Mouse (Mus musculus): Measurements from ENCODE around the gene Etfa.
A peak's percentile ranks its signal among the peaks of the same experiment; 100 is the strongest.

The Etfa gene

DNA sequence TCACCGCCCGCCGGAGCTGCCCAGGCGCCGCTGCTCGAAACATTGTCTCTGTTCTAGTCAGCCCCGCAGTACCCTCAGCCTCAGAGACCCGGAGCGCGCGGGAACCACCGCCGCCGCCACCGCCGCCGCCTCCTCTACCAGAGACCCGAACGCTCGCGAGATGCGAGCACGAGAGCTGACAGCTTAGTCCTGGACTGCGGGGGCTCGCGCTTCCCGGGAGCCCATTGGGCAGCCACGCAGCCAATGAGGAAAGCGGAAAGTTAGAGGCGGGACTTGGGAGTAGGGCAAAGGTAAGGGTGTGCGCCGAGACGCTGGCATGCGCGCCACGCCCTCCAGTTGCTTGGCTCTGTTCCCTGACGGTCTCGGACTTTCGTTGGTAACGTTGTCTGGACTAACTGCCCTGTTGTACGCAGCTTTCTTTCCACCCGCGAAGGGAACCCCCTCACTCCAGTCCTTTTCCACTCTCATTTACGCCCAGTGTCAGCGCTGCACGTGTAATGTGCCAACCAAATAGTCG lies at the start of gene Etfa:
Etfa (minus strand) TSS at position 217 of the 517 bp plus-strand sequence.
- DNase-seq (ENCODE audit: inconsistent ontology term) = peak; percentile 96

GRCm38 (mm10) chr9:55560960-55561359 lies 48.9 kb upstream of the Etfa start:
- DNase-seq (ENCODE audit: inconsistent ontology term) = no peak

DNA sequence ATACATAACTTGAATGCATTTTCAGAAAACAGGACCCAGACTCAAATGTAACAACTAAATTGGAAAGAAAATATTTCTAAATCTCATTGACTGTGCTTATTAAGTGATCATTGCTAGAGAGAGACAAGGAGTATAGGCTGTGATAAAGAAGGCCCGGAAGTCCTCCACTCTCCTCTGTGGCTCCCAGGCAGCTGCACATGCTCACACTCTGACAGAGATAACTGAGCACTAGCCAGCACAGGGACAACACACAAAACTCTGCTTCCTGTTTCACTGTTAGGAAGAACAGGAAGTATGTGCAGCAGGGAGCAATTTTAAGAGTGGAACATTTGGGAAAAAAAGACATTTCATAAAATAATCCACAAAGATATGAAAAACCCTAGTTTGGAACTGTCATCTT lies 42.9 kb upstream of the Etfa start:
- no peak for DNase-seq (ENCODE audit: inconsistent ontology term)

DNA sequence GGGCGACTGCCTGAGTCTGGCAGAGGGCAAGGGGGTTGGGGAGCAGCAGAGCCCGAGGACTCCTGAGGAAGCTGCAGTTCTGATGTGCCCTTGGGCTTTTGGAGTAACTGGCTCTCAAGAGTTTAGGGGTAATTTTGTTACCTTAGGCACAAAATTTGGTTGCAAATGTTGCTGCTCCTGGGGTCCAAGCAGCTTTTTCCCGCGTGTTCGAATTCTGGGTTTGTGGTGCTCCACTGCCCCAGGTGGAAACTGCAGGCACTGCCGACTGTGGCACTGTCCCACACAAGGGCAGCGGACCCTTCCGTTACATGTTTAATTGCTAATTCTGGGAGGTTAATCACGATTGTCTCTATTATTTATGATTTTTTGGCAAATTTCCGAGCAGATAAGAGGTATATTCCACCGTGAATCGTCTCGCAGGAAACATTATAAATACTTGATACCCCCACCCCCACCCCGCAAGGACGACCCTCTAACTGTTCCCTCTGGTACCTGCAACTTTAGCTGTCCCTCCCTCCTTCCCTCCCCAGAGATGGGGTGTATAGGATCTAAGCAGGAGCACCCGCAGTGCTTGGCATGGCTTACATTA lies 37.4 kb upstream of the Etfa start:
- no peak for DNase-seq (ENCODE audit: inconsistent ontology term)

GRCm38 (mm10) chr9:55548871-55549270 lies 36.8 kb upstream of the Etfa start:
- DNase-seq (ENCODE audit: inconsistent ontology term) = no peak

GRCm38 (mm10) chr9:55546176-55547010 lies 34.4 kb upstream of the Etfa start:
- peak; percentile 47 for DNase-seq (ENCODE audit: inconsistent ontology term)

DNA sequence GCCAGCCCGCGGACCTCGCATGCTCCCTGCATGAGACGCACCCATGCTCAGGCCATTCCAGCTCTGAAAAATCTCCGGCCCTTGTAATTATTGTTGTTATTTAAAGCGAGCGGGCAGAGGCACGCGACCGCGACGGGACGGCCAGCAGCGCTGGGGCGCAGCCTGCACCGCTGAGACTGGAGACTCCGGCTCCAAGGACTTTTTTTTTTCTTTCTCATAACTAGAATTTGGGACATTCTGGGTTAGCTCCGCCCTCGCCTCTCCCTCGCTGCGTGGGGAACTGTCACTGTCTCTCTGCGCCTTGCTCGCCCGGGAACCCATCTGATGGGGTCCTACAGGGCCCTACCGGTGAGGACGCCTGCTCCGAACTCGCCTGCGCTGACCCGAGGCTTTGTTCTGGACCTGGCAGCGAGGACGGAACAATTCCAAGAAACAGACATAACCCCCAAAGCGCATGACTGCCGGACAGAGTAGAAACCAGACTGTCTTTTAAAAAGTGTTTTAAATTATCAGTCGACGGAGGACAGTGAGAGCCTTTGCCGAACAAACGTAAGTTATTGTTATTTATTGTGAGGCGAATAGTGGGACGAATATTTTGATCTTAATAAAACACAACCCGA lies 33.6 kb upstream of the Etfa start:
- peak; percentile 12 for DNase-seq (ENCODE audit: inconsistent ontology term)

- DNase-seq (ENCODE audit: inconsistent ontology term) = peak; percentile 46
Observed at GRCm38 (mm10) chr9:55544861-55545555, 33.0 kb upstream of the Etfa start.

DNA sequence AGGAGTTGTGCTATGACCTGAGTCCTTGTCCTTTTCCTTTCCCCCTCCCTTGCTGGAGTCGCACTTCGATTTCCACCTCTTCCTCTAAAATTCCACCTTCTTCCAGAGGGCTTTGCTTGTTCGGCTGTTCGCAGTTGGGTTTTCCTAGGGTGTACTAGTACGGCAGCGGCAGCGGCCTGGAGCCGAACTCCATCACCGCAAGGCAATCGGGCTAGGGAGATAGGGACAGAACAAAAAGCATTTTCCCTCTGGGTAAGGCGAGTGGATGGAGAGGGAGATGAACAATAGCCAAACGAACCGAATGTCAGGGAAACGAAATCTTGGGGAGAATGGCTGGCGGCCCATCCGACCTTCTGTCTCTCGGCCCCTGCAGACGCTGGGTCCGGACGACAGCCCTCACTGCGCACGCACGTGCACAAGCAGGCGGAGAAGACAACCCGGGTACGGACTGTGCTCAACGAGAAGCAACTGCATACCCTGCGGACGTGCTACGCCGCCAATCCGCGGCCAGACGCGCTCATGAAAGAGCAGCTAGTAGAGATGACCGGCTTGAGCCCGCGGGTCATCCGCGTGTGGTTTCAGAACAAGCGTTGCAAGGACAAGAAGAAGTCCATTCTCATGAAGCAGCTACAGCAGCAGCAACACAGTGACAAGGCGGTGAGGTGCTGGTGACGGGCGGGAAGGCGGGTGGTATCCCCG lies 31.8 kb upstream of the Etfa start:
- DNase-seq (ENCODE audit: inconsistent ontology term) = peak; percentile 58

GRCm38 (mm10) chr9:55543336-55543702 lies 31.3 kb upstream of the Etfa start:
- DNase-seq (ENCODE audit: inconsistent ontology term) = no peak

DNA sequence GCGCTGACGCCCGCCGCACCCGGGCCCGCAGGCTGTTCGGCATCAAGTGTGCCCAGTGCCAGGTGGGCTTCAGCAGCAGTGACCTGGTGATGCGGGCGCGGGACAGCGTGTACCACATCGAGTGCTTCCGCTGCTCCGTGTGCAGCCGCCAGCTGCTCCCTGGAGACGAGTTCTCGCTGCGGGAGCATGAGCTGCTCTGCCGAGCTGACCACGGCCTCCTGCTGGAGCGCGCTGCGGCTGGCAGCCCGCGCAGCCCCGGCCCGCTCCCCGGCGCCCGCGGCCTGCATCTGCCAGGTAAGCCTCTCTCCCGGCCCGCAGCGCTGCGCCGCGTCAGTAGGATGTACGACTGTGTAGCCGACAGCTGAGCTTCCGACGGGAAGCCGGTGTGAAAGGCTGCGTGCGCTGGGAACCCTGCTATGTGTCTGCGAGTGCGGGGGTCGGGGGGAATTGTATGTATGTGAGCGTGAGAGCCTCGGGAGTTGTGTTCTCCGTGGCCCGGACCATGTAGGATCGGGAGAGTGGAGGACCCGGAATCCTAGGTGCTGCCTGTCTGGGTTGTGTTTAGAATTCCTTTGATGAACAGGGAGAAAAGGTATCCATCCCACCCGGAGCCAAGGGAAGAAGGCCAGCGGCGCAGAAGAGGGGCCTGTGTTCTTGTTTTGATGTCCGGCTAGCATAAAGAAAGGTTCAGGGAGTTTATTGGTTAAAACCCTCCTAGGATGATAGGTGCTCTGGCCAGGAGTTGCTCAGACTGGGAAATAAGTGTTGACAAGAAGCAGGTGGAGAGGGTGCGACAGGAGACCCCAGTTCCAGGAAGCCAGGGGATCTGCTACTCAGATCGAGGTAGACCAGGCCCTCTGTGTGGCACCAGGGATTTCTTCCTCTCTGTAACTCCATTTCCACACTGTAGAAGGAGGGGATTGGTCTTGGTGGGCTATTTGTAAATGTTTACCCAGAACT lies 30.6 kb upstream of the Etfa start:
- no peak for DNase-seq (ENCODE audit: inconsistent ontology term)

DNA sequence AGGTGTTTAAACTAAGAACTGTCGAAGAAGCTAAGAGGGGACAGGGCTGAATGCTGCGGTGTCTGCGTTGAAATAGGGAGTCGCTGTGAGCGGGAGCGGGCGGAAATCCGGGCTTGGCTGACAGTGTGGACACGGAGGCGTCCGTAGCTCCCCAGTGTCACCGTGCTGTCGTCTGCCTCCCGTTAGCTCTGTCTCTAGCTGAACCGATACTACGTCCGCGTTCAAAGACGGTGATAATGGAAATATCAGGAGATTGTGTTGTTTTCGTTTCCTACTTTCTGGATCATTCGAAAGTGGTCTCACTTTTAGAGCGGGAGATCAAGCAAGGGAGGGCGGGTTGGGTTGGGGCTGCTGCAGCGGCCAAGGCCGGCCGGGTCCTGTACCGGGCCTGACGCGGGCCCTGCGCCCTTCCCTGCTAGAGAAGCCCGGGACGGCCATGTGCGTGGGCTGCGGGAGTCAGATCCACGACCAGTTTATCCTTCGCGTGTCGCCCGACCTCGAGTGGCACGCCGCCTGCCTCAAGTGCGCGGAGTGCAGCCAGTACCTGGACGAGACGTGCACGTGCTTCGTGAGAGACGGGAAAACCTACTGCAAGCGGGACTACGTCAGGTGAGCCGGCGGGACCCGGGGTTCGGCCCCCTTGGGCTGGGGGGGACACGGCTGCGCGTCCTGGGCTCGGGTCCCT lies 29.8 kb upstream of the Etfa start:
- peak; percentile 30 for DNase-seq (ENCODE audit: inconsistent ontology term)

- DNase-seq (ENCODE audit: inconsistent ontology term) = peak; percentile 67
Observed at GRCm38 (mm10) chr9:55540888-55541287, 28.8 kb upstream of the Etfa start.

- DNase-seq (ENCODE audit: inconsistent ontology term) = peak; percentile 39
Observed at GRCm38 (mm10) chr9:55540391-55540770, 28.3 kb upstream of the Etfa start.

GRCm38 (mm10) chr9:55539661-55540390 lies 27.8 kb upstream of the Etfa start:
- DNase-seq (ENCODE audit: inconsistent ontology term) = peak; percentile 20

DNA sequence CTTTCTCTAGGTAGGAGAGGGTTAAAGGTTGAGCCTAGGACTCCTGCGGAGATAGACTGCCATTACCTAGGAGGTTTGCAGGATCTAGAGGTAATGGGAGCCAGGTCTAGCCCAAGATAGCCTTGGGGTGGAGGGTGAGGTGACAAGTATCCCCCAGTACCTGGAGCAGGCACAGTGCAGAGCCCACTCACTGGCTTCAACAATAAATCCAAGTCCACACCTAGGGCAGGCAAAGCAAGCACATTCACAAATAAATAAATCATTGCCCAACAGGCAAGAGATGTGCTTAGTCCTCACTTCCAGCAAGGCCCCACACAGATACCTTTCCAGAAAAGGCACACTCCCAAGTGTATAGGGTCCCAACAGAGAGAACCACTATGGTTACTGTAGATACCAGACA lies 27.0 kb upstream of the Etfa start:
- DNase-seq (ENCODE audit: inconsistent ontology term) = no peak

GRCm38 (mm10) chr9:55538377-55538776 lies 26.3 kb upstream of the Etfa start, which contains the start of gene Isl2:
Isl2 (plus strand) TSS chr9:55538672.
- no peak for DNase-seq (ENCODE audit: inconsistent ontology term)

DNA sequence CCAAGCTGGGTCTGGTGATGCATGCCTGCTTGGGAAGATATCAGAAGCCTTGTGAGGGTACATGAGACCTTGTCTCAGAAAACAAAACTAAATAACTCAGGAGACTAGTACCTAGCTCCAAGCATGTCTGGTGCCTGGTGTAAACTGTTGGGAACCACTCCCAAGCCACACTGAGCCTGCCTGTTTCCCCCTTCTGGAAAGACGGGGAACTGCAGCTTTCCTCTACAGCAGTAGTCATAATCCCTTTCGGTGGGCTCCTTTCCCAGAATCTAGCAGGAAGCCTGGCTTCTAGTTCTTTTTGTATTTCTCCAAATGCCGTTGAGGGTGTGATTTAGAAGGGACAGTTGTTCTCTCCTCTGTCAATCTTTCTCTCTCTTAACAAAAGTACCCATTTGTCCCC lies 23.9 kb upstream of the Etfa start:
- peak; percentile 16 for DNase-seq (ENCODE audit: inconsistent ontology term)

DNA sequence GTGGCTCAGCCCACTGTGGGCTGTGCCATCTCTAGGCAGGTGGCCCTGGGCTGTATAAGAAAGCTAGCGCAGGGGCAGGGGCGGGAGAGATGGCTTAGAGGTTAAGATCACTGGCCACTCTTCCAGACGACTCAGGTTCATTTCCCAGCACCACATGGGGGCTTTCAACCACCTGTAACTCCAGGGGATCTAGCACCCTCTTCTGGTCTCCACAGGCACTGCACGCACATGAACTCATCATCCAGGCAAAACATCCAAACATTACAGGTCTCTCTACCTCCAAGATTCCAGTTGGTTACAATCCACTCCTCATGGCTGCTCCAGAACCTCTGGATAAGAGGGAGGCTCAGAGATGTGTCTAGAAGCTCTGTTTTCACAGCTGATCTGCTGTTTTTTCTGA lies 13.7 kb upstream of the Etfa start:
- DNase-seq (ENCODE audit: inconsistent ontology term) = no peak

All from Muller cell, postnatal 12 days (primary cell).